Mouse (Mus musculus) spleen, adult 18-20 months (tissue): ENCODE data around the gene Phactr1.

ENCODE experiments used
- DNase-seq, 2 experiments: peaks; one replicate each; pipeline ENCODE4 v3.0.0; 2022; ENCODE audit warnings: mixed read lengths in 2 of 2

Phactr1 gene

DNA sequence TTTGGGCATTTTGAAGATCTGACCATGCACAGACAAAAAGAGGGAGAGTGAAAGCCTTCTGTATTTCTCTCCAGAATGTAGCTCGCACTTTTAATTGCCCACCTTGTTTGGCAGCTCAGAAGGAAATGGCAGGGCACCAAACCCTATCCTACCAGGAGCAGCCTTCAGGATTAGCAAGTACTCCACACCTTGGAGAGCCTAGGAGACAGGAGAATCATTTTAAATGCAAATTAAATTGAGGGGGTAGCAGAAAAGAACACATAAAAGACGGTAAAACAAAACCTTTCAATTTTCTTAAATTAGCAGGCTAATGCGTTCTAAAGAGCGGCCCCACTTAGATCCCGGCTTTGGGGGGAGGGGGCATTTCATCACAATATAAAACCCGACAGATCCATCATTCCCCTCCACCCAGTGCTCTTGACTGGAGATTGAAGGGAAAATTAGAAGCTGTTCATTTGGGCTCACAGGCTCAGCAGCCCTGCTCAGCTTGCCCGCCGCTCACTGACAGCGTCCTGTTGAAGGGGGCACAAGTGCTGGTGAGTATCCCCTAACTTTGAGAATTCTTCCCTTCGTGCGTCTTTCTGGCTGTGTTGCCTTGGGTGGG is at the start of gene Phactr1:
Phactr1 (plus strand) TSS at position 233 of the 604 bp plus-strand sequence.
- DNase-seq: no peak

DNA sequence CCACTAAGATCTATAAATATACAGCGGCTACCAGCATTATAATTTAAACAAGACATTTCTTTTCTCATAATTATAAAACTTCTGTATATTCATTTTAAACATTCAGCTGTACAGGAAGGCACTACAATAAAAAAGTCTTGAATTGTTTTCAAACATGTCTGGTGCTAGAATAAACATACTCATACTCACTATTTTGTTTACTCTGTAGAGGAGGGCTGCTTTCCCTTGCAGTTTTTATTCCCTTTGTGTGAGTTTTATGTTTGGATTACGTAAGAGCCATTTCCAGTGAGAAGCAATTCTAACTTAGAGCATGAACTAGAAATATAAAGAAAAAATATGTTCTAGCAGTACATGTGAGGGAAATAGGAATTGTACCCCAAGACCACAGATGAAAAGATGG is 45.5 kb upstream of the Phactr1 start:
- no peak for DNase-seq

DNA sequence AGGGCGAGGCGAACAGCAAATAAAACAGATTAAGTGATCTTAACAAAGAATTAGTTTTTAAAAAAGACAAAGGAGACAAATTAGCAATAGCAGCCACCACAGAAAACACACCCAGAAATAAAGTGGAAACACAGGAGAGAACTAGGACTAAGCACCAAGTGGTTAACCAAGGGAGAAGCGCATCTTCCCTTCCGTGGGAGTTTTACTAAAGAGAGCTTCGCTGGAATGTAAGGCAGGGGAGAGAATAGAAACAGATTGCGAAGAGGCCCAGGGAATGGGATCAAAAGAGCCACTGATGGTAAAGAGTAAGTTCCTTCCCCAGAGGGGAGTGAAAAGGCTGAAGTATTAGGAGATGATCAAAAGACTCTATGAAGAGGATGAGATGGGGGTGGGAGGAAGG is 30.2 kb upstream of the Phactr1 start:
- DNase-seq: no peak

DNA sequence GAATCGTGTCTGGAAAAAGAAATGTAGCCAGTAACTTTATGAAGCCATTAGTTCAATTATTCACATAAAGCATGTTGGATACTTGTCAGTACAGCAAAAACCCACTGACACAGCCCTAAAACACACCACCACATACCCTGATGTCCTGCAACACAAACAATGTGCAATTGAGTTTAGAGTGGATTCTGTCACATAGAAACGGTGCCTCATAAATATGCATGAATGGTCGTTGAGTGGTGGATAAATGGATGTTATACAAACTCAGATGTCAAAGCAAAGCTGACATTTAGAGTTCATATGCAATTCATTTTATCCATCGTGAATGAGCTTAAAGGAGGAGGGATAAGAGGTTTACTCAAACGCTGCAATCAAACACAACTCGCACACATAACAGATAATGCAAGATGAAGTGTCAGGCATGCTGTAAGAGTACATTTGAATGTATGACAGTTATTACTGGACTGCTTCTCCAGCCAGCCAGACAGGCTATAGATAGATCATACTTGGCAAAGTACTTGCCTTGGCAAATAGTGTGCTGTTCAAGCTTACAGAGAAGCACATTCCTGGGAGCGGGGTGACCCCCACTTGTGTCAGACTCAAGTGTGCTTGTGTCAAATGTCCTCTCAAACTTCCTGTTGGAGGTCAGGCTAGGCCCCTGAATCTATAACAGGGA is 23.6 kb upstream of the Phactr1 start:
- no peak for DNase-seq

DNA sequence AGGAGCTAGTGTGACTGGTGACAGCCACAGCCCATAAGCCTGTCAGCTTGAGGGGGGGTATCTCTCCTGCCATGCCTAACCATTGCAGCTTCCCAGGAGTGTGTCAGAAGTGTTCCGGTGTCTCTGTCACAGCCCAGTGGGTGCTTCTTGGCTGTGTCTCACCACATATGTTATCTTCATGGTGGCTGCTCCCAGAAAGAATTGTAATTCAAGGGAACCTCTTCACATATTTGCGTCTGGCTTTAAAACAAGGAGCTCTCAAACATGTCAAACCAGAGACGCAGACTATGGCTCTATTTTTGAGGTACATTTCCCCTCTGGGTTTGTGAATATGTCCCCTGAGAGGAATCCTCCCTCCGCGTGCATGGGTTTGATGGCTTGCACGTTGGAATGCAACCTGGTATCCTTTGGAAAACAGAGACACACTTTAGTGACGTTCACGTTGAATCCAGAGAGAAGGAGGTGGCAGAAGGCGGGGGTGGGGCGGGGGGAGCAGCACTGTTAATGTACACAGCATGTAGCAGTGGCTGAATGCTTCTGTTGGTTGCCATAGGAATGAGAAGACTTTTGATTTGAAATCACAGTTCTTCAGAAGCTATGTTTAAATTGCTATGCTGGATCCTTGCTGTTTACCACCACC is 8.7 kb upstream of the Phactr1 start:
- no peak for DNase-seq

DNA sequence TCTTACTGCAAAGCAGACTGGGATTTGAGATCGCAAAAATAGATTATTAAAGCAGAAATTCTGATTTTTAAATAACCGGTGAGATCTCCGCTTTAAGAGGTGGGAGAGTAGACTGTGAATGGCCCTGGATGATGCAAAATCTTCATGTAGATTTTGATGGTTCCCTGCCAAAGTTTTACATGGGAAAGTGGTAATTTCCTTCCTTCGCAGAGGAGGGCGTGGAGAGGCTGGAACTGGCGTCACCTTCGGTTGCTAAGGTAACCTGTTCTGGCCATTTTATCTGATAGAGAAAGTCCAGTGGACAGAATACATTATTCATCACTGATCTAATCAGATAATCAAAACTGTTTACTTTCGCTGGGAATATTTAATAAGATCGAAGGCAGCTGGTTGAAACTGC is 876 bp downstream of the Phactr1 start:
- no peak for DNase-seq

DNA sequence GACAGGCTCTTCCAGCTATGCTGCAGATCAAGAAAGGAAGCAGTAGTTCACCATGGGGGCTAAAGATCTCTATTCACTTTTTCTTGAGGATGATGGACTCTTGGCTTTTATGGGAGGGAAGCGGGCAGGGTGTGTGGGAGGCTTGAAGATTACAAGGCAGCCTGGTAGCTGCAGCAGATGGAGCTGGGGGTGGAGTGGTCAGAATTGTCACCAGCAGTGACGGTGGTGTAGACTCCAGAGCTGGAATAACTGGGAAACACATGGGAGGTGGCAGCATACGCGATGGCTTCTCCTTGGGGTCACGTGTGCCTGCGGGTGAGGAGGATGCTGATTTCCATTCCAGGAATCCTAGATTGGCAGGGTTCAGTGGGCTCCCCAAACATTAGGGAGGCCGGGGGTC is 3.8 kb downstream of the Phactr1 start:
- no peak for DNase-seq

DNA sequence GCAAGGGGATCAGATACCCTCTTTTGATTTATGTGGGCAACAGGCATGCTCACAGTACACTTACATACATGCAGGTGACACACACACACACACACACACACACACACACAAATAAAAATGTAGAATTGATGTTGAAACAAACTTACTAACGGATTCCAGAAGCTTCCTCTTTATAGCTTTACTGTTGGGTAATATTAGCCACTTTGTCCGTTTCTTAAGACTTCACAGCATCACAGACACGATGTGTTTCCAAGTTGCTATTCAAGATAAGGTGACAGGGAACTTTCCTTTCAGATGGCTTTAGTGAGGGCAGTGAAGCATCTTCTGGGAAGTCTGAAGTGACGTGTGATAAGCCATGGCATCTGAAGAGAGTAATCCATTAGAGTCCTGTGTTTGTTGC is 11.8 kb downstream of the Phactr1 start:
- no peak for DNase-seq

DNA sequence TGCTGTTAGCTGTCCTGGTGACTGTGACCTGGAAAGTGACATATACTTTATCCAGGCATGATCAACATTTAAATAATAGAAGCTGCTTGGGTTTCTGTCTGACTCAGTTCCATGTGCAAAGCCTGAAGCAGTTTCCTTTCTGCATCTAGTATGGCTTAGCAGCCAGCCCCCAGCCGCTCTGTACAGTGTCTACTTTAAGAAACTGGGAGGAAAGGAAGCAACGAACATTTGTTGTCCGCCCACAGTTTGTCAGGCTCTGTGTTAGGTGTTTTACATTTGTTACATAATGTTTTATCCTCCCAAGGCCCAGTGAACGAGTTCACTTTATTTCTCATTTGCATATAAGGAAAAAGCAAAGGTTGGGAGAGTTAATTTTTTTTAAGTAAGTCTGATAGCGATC is 16.2 kb downstream of the Phactr1 start:
- no peak for DNase-seq

DNA sequence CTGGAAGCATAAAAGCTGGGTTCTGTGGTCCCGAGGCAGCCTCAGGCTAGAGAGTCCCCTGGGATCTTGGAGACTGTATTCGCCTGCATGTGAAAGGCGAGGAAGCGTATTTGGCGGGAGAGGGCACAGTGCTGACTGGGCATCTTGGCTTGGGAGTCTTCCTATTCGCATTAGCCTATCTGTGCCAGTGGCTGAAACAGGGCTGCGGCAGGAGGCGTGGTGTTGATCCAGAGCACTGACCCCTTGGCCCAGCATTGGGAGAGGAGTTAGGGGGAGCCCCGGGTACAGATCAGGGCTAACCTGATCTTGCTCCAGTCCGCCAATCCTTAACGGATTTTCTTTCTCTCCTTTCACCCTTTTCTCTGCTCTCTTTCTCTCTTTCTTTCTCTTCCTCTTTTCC is 28.7 kb downstream of the Phactr1 start:
- DNase-seq: no peak

DNA sequence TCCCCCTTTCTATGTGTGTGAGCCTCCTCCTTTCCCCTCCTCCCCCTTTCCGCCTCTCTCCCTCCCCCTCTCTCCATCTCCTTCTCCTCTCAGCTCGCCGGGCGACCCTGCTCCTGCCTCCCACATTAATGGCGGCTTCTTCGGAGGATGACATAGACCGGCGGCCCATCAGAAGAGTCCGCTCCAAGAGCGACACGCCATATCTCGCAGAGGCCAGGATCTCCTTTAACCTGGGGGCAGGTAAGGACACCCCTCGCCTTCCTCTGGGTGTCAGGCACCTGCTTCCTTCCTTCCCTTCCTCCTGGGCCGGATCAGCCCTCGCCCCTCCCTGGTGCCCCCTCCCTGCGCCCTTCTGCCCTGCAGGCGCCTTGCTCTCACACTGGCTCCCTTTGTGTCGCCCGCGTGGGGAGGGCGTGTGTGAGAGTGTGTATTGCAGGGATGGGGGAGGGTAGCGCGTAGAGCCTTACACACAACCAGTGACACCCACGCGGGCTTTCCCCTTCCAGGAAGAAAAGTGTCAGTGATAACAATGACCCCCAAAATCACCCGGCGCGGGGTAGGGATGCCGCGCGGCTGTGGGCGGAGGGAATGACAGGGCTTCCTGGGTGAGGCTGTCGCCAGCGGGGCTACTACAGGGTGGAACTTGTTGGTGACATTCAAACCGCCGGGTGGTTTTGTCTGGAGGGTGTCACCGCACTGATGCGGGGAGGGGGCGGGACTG is 29.3 kb downstream of the Phactr1 start:
- DNase-seq: no peak

DNA sequence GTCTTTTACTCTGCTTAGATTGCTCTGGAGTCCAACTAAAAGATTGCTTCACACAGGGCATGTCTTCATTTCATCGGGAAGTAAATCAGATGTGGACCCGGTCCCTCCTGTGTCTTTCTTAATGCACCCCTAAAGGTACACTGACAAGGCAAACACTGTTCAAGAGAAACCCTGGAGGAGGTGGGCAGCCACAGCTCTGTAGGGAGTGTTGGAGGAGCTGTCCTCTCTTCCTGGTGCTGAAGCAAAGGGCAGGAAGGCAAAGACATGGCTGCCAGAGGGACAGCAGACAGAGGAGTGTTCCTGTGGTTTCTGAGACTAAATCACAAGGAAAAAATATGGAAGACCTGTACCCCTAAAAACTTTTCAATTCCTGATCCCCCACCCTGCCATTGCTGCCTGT is 31.1 kb downstream of the Phactr1 start:
- DNase-seq: no peak

DNA sequence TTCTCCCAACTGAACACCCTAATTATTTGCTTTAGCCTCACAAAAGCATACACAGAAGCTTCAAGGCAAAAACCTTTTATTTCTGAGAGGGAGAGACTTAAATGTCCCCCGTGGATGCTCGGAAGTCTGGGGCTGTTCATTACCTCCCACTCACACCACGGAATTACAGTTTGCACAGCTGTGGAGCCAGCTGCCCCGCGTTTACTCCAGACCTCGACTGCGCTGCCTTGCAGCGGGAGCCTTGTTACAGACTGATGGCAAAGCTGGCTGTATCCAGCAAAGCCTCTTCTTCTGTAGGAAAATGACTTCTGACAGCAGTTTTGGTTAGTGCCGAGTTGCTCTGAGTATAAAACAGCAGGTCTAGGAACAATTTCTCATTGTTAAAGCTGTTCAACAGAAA is 39.0 kb downstream of the Phactr1 start:
- no peak for DNase-seq

DNA sequence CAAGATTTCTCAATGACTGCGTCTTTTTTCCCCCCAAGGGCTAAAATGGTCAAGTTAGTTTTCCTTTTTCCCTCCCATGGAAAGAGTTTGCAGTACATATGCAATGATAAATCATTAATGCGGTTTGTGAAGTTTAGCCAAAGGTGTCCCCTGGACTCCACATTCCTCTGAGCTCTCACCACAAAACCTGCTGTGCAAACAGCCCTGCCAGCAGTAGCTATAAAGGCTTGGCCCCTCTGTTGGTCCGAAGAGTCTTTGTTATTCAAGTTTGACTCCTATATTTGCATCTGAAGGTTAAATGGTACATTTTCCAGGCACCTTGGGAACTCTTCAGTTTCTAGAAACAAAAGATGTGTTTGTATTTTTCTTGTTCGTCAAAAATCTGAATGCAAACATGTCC is 39.7 kb downstream of the Phactr1 start:
- DNase-seq: no peak

DNA sequence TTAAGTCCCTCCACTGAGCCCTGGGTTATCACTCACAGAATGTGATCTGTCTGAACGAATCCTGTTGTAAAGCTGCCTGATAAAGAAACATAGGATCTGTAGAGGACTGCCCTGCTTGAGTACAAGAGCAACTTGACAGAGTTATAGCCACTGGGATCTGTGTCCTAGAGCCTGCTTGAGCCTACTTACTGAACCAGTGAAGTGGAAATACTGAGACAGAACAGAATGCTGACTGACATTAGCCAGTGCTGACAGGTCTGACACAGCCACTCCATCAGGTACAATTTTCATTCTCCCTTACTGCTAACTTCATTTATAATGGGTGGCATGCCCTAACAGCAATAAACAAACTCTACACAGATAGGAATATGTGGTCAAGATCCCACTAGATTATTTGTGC is 40.2 kb downstream of the Phactr1 start:
- no peak for DNase-seq

DNA sequence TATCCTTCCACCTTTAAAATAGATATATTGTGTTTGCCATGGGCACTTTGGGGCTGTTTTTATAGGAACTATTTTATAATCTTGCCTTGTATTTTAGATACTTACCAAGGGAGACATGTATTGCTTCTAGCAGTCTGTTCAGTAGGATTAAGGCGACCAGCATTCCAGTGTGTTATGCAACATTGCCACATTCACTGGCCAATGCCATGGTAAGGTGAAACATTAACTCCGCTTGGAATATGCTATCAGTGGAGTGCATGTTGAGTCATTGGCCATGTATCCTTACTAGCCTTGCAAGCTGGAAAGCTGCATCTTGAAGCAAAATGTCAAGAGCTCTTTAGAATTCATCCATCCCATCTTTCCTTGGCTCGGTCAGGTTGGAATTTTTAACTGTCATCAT is 43.6 kb downstream of the Phactr1 start:
- DNase-seq: no peak

DNA sequence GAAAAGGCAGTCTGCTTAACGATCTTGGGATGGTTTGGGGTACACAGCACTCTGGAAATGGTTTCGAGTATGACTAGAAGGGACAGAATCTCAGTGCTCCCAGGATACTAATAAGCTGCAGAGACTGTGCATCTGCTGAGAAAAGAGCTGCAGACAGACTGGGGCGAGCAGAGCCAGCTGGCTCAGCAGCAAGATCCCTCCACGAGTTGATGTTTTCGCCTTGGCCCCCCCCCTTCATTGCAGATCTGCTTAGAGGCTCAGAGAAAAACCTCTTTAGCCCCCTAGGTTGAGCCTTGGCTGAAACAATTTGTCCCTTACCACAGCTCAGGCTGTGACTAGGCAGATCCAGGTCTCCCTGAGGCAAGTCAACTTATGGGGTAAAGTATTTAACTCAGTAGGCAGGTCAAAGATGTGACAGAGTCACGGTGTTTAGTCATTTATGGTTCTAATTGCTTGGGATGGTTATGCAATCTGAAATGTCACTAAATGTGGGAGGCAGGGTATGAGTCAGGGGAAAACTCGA is 45.3 kb downstream of the Phactr1 start:
- DNase-seq: no peak

DNA sequence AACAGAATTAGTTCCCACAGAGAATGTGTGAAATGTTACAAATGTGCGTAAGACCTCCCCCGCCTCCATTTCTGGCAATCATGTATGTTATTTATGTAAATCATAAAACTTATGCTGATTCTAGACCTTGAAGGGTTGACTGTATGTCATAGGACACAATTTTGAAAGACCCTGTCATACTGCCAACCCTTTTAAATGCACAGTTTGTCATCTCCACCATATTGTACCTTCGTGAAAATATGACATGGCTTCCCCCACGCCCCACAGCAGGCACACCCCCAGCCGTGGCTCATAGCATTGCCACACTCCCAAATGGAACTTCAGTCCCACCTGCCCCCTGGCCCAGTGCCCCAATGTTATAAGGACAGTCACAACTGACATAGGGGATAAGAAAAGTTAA is 57.1 kb downstream of the Phactr1 start:
- DNase-seq: no peak

DNA sequence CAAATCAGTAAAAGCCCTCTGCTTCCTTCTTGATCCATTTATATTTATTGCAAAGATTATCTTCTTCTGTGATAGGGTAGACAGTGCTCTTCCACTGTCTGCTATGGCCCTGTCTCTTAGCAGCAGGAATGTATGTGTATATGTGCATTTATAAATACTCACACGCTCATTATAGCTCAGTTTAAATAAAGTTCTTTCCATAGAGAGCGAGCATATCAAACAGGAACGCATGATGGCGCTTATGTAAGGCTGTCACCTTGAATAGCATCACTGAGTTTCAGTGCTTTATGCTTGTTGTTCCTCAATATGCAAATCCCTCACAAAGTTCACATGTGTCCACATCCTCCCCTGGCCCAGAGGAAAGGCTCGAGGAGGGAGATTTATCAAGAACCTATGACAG is 57.7 kb downstream of the Phactr1 start:
- no peak for DNase-seq

DNA sequence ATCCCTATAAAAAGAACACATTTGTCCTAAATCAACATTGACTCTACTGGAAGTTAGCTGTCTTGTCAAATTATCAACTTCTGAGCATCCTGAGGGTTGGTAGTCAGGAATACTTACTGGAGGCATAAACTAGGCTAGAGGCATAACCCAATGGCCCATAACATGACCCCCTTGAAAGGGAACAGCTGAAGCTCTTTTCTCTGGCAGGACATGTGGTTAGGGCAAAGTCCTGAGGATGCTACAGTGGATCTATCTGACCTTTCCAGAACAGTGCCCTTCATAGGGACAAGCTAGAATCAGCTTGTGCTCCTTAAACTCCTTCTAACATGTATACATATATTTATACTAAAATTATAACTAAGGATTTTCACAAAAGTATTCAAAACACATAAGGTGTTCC is 61.8 kb downstream of the Phactr1 start:
- DNase-seq: no peak

DNA sequence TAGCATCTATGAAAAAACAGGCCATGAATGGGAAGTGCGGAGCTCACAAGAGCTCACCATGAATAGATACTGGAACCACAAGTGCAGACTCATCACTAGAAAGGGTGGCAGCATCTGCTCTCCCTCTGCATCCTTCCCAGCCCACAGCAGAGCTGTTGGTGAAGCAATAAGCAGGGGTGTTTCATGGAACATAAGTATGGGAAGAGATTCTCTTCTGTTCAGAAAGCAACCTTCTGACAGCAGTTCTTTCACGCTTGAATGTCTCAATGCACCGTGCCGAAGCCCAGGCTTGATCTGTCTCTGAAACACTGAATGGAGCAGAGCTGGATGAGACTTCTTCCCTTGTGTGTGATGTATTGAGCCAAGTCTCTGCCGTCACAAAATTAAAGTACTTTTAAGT is 64.0 kb downstream of the Phactr1 start:
- DNase-seq: no peak

DNA sequence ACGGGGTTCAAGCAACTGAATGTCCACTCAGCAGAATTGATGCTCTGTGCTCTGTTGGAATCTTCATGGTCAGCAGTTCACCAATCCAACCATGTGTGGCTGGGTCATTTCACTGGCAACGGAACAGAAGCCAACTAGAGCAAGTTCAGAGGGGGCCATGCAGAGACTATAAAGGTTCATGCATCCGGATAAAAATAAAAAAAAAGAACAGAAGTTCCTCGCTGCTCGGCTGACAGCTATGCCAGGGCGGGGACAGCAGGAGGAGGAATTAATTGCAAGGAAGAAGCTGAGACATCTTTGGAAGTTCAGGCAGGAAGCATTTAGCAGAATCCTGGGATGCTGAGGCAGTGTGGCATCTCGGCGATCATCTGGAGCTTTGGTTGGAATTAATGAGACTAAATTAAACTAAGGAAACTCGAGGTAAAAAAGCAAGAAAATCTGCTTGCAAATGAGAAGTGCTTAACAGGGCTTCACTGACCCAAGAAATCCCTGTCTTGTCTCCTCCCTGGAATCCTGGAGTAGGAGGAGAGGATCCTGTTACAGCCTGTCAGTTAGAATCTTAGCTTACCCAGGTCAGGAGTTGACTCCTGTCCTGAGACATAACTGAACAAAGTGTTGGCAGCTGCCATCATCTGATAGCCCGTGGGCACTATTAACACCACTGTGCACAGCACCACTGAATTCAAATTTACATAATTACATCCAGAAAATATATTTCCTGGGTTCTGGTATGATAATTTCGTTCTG is 77.4 kb downstream of the Phactr1 start:
- no peak for DNase-seq

DNA sequence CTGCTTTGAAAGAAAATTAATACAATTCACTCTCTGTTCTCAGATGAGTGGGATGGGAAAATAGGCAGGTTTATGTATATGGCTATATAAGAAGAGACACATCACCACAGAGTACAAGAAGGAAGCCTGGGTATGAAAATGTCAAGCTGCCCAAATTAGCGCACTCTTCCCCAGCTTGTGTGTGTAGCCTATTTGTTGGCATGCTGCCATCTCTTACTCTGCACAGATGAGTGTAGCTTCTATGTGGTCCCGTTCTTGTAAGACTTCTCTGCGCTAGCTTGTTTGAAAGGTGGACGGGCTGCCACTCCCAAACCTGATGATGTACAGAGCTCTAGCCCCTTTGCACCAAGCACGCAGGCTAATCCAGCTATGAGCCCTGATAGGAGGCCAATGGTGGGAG is 78.7 kb downstream of the Phactr1 start:
- DNase-seq: no peak
